Mouse (Mus musculus): Measurements from ENCODE around the gene Hyal1.
"Not testable (repeated sequence)": the region's sequence is repeated elsewhere in the genome, so short reads cannot be mapped to it uniquely, and the experiment has no call there.

Gene Hyal1

GRCm38 (mm10) chr9:107550491-107551116, 26.1 kb upstream of the Hyal1 start:
- no peak for DNase-seq (ENCODE audit: low spot score in 2 of 2)

- no peak for DNase-seq (ENCODE audit: low spot score in 2 of 2)
Observed at GRCm38 (mm10) chr9:107551117-107551889, 25.4 kb upstream of the Hyal1 start, which contains the start of gene Rassf1. TSS of gene Rassf1 (plus strand) at chr9:107551555.

- no peak for DNase-seq (ENCODE audit: low spot score in 2 of 2)
Observed at GRCm38 (mm10) chr9:107551890-107552355, 24.8 kb upstream of the Hyal1 start.

- no peak for DNase-seq (ENCODE audit: low spot score in 2 of 2)
Observed at GRCm38 (mm10) chr9:107552690-107553393, 23.9 kb upstream of the Hyal1 start.

- DNase-seq (ENCODE audit: low spot score in 2 of 2) = peak in 1 of 2 experiments; percentile 40
Observed at GRCm38 (mm10) chr9:107553541-107554318, 23.0 kb upstream of the Hyal1 start.

GRCm38 (mm10) chr9:107554319-107554825, 22.4 kb upstream of the Hyal1 start:
- DNase-seq (ENCODE audit: low spot score in 2 of 2) = peak; percentile 92 to 94

- DNase-seq (ENCODE audit: low spot score in 2 of 2) = peak in 1 of 2 experiments; percentile 23
Observed at GRCm38 (mm10) chr9:107555031-107555457, 21.7 kb upstream of the Hyal1 start.

- DNase-seq (ENCODE audit: low spot score in 2 of 2) = no peak
Observed at GRCm38 (mm10) chr9:107555701-107556100, 21.0 kb upstream of the Hyal1 start.

- no peak for DNase-seq (ENCODE audit: low spot score in 2 of 2)
Observed at GRCm38 (mm10) chr9:107556346-107556745, 20.4 kb upstream of the Hyal1 start.

- peak; percentile 94 to 96 for DNase-seq (ENCODE audit: low spot score in 2 of 2)
Observed at GRCm38 (mm10) chr9:107563029-107563581, 13.6 kb upstream of the Hyal1 start, which contains the start of gene Tusc2. TSS of gene Tusc2 (plus strand) at chr9:107563255.

- not testable (repeated sequence) for DNase-seq (ENCODE audit: low spot score in 2 of 2)
Observed at GRCm38 (mm10) chr9:107565556-107565955, 11.2 kb upstream of the Hyal1 start.

GRCm38 (mm10) chr9:107566041-107566709, 10.6 kb upstream of the Hyal1 start:
- DNase-seq (ENCODE audit: low spot score in 2 of 2) = peak; percentile 66 to 77

- no peak for DNase-seq (ENCODE audit: low spot score in 2 of 2)
Observed at GRCm38 (mm10) chr9:107566855-107567254, 9.9 kb upstream of the Hyal1 start.

- no peak for DNase-seq (ENCODE audit: low spot score in 2 of 2)
Observed at GRCm38 (mm10) chr9:107567702-107568319, 8.9 kb upstream of the Hyal1 start, which contains the start of gene Hyal2. TSS of gene Hyal2 (plus strand) at chr9:107567945.

GRCm38 (mm10) chr9:107568331-107569261, 8.1 kb upstream of the Hyal1 start:
- DNase-seq (ENCODE audit: low spot score in 2 of 2) = peak; percentile 73 to 80

- no peak for DNase-seq (ENCODE audit: low spot score in 2 of 2)
Observed at GRCm38 (mm10) chr9:107569270-107569669, 7.5 kb upstream of the Hyal1 start.

GRCm38 (mm10) chr9:107570016-107570415, 6.7 kb upstream of the Hyal1 start:
- no peak for DNase-seq (ENCODE audit: low spot score in 2 of 2)

GRCm38 (mm10) chr9:107570845-107571244, 5.9 kb upstream of the Hyal1 start:
- no peak for DNase-seq (ENCODE audit: low spot score in 2 of 2)
